Mouse (Mus musculus) CH12.LX (cell line): ENCODE data around the gene Stox2.

ENCODE experiments used
- CHD2 ChIP-seq: IDR thresholded peaks from 2 replicates; pipeline ENCODE4 v1.6.1; 2011; ENCODE audit warnings: low read length, improper control_type of control experiment
- CTCF ChIP-seq, 2 experiments: IDR thresholded peaks in 1 of 2; conservative IDR thresholded peaks in 1 of 2; 2 replicates each; pipeline ENCODE4 v1.5.1; 2011 to 2012; ENCODE audit warnings: low read depth in 2 of 2, low read length in 2 of 2, improper control_type of control experiment in 1 of 2, inconsistent platforms in 1 of 2, mild to moderate bottlenecking in 1 of 2, moderate library complexity in 1 of 2
- ELF1 ChIP-seq: IDR thresholded peaks from 2 replicates; pipeline ENCODE4 v1.6.1; 2014; ENCODE audit warnings: low read depth, mild to moderate bottlenecking, inconsistent platforms, low read length, improper control_type of control experiment
- ETS1 ChIP-seq: conservative IDR thresholded peaks from 2 replicates; pipeline ENCODE4 v1.6.1; 2012; ENCODE audit warnings: low read depth, mild to moderate bottlenecking, inconsistent platforms, low read length, improper control_type of control experiment, moderate library complexity
- KAT2A ChIP-seq: IDR thresholded peaks from 2 replicates; pipeline ENCODE4 v1.6.1; 2012; ENCODE audit warnings: low read length, improper control_type of control experiment, inconsistent platforms; ENCODE audit not compliant: insufficient replicate concordance
- NELFE ChIP-seq: IDR thresholded peaks from 2 replicates; pipeline ENCODE4 v1.6.1; 2011; ENCODE audit warnings: low read depth, low read length, improper control_type of control experiment
- POLR2A ChIP-seq: IDR thresholded peaks from 2 replicates; pipeline ENCODE4 v1.6.1; 2011; ENCODE audit warnings: low read depth, mild to moderate bottlenecking, improper control_type of control experiment, low read length

GRCm38 (mm10) chr8:47244202-47244601 is 202.0 kb downstream of the Stox2 start:
- no peak for TF ChIP-seq NELFE
- TF ChIP-seq CTCF (conservative IDR thresholded peaks at IDR 0.05 in 1 of 2, IDR thresholded peaks at IDR 0.05 in 1 of 2; ENCODE audit: low read depth in 2 of 2, low read length in 2 of 2): no peak
- no peak for TF ChIP-seq CHD2
- no peak for TF ChIP-seq ETS1
- no peak for TF ChIP-seq KAT2A
- no peak for TF ChIP-seq POLR2A
- TF ChIP-seq ELF1: no peak
